Mouse (Mus musculus) urinary bladder, postnatal 36 days (tissue): Measurements from ENCODE around the gene Morn1.

Experiments used
- DNase-seq, 2 experiments: peaks; one replicate each; pipeline ENCODE4 v3.0.0; 2022; ENCODE audit warnings: low spot score in 2 of 2, mixed read lengths in 1 of 2

The Morn1 gene

DNA sequence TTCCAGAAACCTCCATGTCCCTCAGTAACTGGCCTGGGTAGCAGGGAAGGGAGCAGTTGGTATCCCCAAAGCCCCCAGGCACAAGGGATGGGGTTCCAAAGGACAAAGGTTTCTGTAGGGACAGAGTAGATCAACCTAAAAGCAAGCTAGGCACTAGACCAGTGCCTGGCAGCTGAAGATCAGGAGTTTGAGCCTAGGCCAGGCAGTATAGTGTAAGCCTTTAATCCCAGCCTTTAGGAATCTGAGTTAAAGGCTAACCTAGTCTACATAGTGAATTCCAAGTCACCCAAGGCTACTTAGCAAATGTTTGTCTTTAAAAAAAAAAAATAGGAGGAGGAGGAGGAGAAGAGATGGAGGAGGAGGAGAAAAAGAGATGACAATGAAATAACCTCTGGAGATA is 102.4 kb downstream of the Morn1 start:
- DNase-seq, result no peak

DNA sequence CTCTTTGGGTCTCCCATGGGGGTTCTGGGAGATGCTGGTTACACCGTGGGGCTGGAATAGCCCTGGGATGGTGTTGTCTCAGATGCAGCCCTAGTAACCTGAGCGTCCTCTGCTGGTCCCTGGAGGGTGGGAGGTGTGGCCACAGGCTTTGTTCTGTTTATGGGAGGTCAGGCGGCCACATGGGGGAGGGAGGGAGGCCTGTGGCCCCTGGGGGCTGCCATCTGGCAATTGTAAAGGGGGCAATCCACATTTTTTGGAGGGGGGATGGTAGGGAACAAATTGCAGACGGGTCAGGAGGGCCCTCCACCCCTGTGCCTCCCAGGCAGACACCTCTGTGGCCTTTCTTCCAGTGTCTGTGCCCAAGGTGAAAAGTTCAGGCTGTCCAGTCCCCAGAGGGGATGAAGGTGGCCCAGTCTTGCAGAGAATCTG is 103.3 kb downstream of the Morn1 start:
- no peak for DNase-seq

DNA sequence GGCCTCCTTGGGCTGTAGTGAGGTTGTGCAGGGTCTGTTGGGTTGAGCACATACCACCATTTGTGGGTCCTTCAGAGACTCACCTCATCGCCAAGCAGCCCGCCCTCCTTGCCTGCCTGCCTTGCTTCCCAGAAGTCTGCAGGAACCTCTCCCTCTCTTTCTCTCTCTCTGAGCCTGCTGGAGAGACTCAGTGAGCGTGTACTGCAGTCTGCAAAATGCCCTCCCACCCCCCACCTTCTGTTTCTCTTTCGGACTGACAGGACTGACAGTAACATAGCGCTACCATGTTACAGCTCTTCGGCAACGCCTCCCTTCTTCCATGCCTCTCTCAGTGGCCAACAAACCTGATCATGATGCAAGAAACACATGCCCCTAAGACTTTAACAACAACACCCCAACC is 103.9 kb downstream of the Morn1 start:
- no peak for DNase-seq
